Mouse (Mus musculus): ENCODE results near the gene Auts2. TPM values are rescaled to one million over a fixed set of nuclear protein-coding genes. Genes with fewer than 3 reads are reported as not detected.

Gene Auts2
- polyA plus RNA-seq, 1 experiment from 2014 or later = 24.7 TPM

- no peaks in the 10 kb centered on the region for H3K9me3 ChIP-seq
- H3K27me3 ChIP-seq (ENCODE audit: insufficient read depth, poor library complexity, severe bottlenecking) = 0 out of 2 replicates have a peak, but pooled peaks cover 4% of the 10 kb centered on the region
- H3K4me3 ChIP-seq = no peak overlapping the region
- 63% methylated on average over 3 of the region's 3 CpGs for WGBS
- no peak overlapping the region for H3K27ac ChIP-seq
- DNase-seq (ENCODE audit: low spot score) = no peak
- H3K36me3 ChIP-seq = no peaks in the 10 kb centered on the region
- H3K4me1 ChIP-seq = peaks cover 9% of the 10 kb centered on the region
Measured at GRCm38 (mm10) chr5:131783241-131783640, 759.9 kb downstream of the Auts2 start.

GRCm38 (mm10) chr5:131781063-131781462 is 762.1 kb downstream of the Auts2 start:
- Histone ChIP-seq H3K27ac (no peak overlapping the region), H3K9me3 (no peaks in the 10 kb centered on the region), H3K36me3 (no peaks in the 10 kb centered on the region), H3K27me3 (ENCODE audit: insufficient read depth, poor library complexity, severe bottlenecking) (0 out of 2 replicates have a peak, but pooled peaks cover 4% of the 10 kb centered on the region), H3K4me1 (peaks cover 9% of the 10 kb centered on the region), H3K4me3 (no peak overlapping the region)
- no peak for DNase-seq (ENCODE audit: low spot score)
- WGBS = 88% methylated on average over 14 of the region's 14 CpGs

DNA sequence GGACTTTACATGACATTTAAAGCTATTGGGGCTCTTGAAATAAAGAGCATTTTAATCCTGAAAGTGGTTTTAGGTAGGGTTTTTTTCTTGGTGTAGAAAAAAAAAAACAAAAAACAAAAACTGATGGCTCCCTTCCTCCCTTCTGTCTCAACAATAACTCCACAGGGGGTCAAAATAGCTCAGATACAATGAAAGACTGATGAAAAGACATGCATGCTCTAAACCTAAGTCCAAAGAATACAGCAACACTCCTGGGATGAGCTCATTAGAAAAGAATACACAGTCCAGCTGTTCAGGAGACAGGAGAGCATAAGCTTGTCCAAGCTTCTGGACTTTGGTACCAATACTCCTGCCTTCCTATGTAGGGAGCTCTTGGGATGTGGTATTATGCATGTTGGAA is 764.0 kb downstream of the Auts2 start:
- peaks cover 15% of the 10 kb centered on the region; the same call in 1 of the 2 replicates for H3K27me3 ChIP-seq (ENCODE audit: insufficient read depth, poor library complexity, severe bottlenecking)
- no peak for DNase-seq (ENCODE audit: low spot score)
- H3K4me1 ChIP-seq = peaks cover 9% of the 10 kb centered on the region
- no peak overlapping the region for H3K4me3 ChIP-seq
- H3K9me3 ChIP-seq = no peaks in the 10 kb centered on the region
- no peaks in the 10 kb centered on the region for H3K36me3 ChIP-seq
- no peak overlapping the region for H3K27ac ChIP-seq

GRCm38 (mm10) chr5:131775672-131776071 is 767.5 kb downstream of the Auts2 start:
- H3K27ac ChIP-seq = no peak overlapping the region

GRCm38 (mm10) chr5:131775222-131775621 is 767.9 kb downstream of the Auts2 start:
- H3K4me3 ChIP-seq = no peak overlapping the region
- H3K36me3 ChIP-seq = no peaks in the 10 kb centered on the region
- WGBS = 57% methylated on average over 12 of the region's 12 CpGs
- no peaks in the 10 kb centered on the region for H3K9me3 ChIP-seq
- H3K4me1 ChIP-seq = no peaks in the 10 kb centered on the region
- peaks cover 27% of the 10 kb centered on the region; the same call in 1 of the 2 replicates for H3K27me3 ChIP-seq (ENCODE audit: insufficient read depth, poor library complexity, severe bottlenecking)
- H3K27ac ChIP-seq = no peak overlapping the region
- DNase-seq (ENCODE audit: low spot score) = no peak

More at GRCm38 (mm10) chr5:131775672-131776071, 767.5 kb downstream of the Auts2 start:
- no peak for DNase-seq (ENCODE audit: low spot score)
- Histone ChIP-seq H3K4me3 (no peak overlapping the region), H3K9me3 (no peaks in the 10 kb centered on the region), H3K4me1 (no peaks in the 10 kb centered on the region), H3K36me3 (no peaks in the 10 kb centered on the region), H3K27me3 (ENCODE audit: insufficient read depth, poor library complexity, severe bottlenecking) (peaks cover 27% of the 10 kb centered on the region; the same call in 1 of the 2 replicates)
- WGBS = 79% methylated on average over 5 of the region's 5 CpGs

GRCm38 (mm10) chr5:131774792-131775191 is 768.4 kb downstream of the Auts2 start:
- H3K9me3 ChIP-seq = no peaks in the 10 kb centered on the region
- WGBS = 82% methylated on average over 6 of the region's 6 CpGs
- H3K27me3 ChIP-seq (ENCODE audit: insufficient read depth, poor library complexity, severe bottlenecking) = peaks cover 27% of the 10 kb centered on the region; the same call in 1 of the 2 replicates
- H3K4me1 ChIP-seq = peaks cover 4% of the 10 kb centered on the region
- no peak for DNase-seq (ENCODE audit: low spot score)
- no peaks in the 10 kb centered on the region for H3K36me3 ChIP-seq
- no peak overlapping the region for H3K4me3 ChIP-seq
- no peak overlapping the region for H3K27ac ChIP-seq

GRCm38 (mm10) chr5:131772616-131773015 is 770.5 kb downstream of the Auts2 start:
- Histone ChIP-seq H3K27ac (no peak overlapping the region), H3K4me3 (no peak overlapping the region), H3K36me3 (no peaks in the 10 kb centered on the region), H3K9me3 (no peaks in the 10 kb centered on the region), H3K4me1 (peaks cover 19% of the 10 kb centered on the region), H3K27me3 (ENCODE audit: insufficient read depth, poor library complexity, severe bottlenecking) (peaks cover 35% of the 10 kb centered on the region)
- 94% methylated on average over 1 of the region's 1 CpGs for WGBS
- no peak for DNase-seq (ENCODE audit: low spot score)

DNA sequence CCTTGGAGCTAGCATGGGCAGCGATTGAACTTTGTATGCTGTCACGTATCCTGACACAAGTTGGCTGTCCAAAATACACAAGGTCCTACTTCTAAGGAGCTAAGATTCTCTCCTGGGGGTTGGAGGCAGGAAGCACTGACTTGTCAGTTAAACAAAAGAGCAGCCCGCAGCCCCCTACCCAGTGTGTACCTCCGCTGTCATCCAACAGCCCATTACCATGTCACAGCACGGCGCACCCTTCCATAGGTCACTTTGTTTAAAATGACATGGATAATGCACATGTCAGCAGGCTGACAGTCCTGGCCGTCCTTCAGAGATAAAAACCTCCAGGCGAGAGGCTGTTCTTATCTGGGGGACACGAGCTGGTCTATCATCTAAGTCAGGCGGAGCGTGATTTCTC is 773.9 kb downstream of the Auts2 start:
- peaks cover 19% of the 10 kb centered on the region for H3K4me1 ChIP-seq
- peak overlapping the region; percentile 30 for H3K4me3 ChIP-seq
- 14% methylated on average over 11 of the region's 11 CpGs for WGBS
- H3K27ac ChIP-seq = no peak overlapping the region
- H3K27me3 ChIP-seq (ENCODE audit: insufficient read depth, poor library complexity, severe bottlenecking) = peaks cover 43% of the 10 kb centered on the region
- H3K36me3 ChIP-seq = no peaks in the 10 kb centered on the region
- H3K9me3 ChIP-seq = no peaks in the 10 kb centered on the region
- no peak for DNase-seq (ENCODE audit: low spot score)

DNA sequence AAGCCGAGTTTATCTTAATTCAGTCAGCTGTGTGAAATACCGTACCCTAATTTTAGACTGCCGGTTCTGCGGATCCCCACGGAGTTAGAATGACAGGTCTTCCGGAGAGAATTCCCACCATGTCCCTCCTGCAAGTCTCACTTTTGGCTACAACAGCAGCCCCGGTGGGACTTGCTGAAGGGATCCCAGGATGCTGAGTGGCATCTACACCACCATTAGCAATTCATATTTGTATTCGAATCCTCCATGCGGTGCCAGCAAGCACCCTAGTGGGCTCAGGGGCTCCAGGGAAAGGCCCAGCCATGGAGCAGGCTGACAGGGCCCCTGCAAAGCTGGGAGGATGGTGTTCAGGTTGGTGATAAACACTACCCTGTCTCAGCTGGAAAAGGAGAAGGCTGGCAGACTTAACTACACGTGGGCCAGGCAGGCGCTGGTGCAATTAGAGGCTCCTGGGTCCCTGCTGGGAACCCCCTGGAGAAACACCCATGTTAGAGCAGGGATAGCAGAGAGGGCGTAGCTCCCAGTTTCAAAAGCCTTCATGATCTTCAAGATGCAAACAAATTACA is 775.4 kb downstream of the Auts2 start:
- no peak for DNase-seq (ENCODE audit: low spot score)
- no peaks in the 10 kb centered on the region for H3K9me3 ChIP-seq
- 49% methylated on average over 12 of the region's 12 CpGs for WGBS
- no peaks in the 10 kb centered on the region for H3K36me3 ChIP-seq
- peaks cover 39% of the 10 kb centered on the region for H3K27me3 ChIP-seq (ENCODE audit: insufficient read depth, poor library complexity, severe bottlenecking)
- H3K4me3 ChIP-seq = no peak overlapping the region
- no peak overlapping the region for H3K27ac ChIP-seq
- peaks cover 19% of the 10 kb centered on the region for H3K4me1 ChIP-seq

- WGBS = 76% methylated on average over 9 of the region's 9 CpGs
Measured at GRCm38 (mm10) chr5:131767176-131767575, 776.0 kb downstream of the Auts2 start.

DNA sequence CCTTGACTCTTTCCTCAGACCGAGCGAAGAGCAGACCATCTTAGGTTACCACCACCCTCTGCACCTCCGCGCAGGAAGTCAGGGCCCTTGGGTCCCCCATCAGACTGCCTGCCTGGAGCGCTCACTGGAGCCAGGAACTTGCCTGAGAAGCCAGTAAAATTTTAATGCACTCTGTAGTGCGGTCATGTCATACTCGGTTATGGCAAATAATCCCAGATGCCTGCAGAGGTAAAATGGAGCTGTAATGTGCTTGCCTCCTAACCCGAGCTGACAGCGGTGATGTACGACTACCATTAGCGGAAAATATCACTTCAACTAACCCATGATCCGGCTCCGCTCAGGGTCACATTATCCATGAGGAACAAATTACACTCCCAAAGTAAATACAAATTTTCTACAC is 783.7 kb downstream of the Auts2 start:
- Histone ChIP-seq H3K9me3 (no peaks in the 10 kb centered on the region), H3K27ac (no peak overlapping the region), H3K27me3 (ENCODE audit: insufficient read depth, poor library complexity, severe bottlenecking) (no peaks in the 10 kb centered on the region), H3K4me1 (no peaks in the 10 kb centered on the region), H3K36me3 (no peaks in the 10 kb centered on the region), H3K4me3 (no peak overlapping the region)
- DNase-seq (ENCODE audit: low spot score) = no peak
- 83% methylated on average over 13 of the region's 13 CpGs for WGBS

More at GRCm38 (mm10) chr5:131767176-131767575, 776.0 kb downstream of the Auts2 start:
- H3K27ac ChIP-seq = no peak overlapping the region
- DNase-seq (ENCODE audit: low spot score) = no peak
- peaks cover 34% of the 10 kb centered on the region for H3K27me3 ChIP-seq (ENCODE audit: insufficient read depth, poor library complexity, severe bottlenecking)
- H3K36me3 ChIP-seq = no peaks in the 10 kb centered on the region
- H3K9me3 ChIP-seq = no peaks in the 10 kb centered on the region
- H3K4me1 ChIP-seq = peaks cover 19% of the 10 kb centered on the region
- H3K4me3 ChIP-seq = no peak overlapping the region

DNA sequence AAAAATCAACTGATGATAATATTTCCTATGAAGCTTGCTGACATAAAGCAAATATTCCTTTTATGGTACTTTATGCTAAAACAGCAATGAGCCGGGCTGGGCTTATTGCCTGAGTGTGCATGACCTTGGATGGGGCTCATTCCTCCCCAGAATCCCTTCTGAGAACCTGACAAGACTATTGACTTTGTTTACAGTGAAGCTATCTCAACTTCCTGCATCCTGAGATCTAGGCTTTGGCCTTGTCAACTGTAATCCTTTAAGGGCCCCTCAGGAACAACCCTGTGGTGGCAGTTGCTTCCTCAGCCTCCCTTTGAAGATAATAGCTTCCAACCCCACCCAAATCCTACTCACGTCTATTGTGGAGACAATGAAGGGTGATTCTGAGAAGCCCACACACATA is 792.8 kb downstream of the Auts2 start:
- 48% methylated on average over 2 of the region's 2 CpGs for WGBS
- no peak for DNase-seq (ENCODE audit: low spot score)
- Histone ChIP-seq H3K27me3 (ENCODE audit: insufficient read depth, poor library complexity, severe bottlenecking) (0 out of 2 replicates have a peak, but pooled peaks cover 10% of the 10 kb centered on the region), H3K36me3 (no peaks in the 10 kb centered on the region), H3K9me3 (no peaks in the 10 kb centered on the region), H3K4me1 (peaks cover 13% of the 10 kb centered on the region), H3K4me3 (no peak overlapping the region), H3K27ac (no peak overlapping the region)

DNA sequence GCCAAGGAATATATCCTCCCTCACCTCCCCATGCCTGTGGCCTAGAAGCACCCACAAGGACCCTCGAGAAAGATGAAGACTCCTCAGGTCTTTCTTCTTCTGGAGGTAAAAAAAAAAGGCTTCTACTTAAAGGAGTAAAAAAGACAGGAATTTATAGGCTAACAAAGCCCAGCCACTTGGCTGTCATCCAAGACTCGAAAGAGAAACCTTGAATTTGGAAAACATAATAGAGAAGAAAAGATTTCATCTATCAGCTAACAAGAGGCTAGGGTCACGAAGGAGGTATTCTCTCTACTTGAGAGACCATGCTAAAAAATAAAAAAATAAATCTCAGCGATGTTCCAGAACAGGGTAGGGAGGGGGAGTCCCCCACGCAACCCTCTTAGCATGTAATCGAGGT is 793.9 kb downstream of the Auts2 start:
- peaks cover 13% of the 10 kb centered on the region for H3K4me1 ChIP-seq
- H3K36me3 ChIP-seq = no peaks in the 10 kb centered on the region
- no peak for DNase-seq (ENCODE audit: low spot score)
- H3K27me3 ChIP-seq (ENCODE audit: insufficient read depth, poor library complexity, severe bottlenecking) = 0 out of 2 replicates have a peak, but pooled peaks cover 10% of the 10 kb centered on the region
- WGBS = 62% methylated on average over 6 of the region's 6 CpGs
- H3K4me3 ChIP-seq = no peak overlapping the region
- no peak overlapping the region for H3K27ac ChIP-seq
- no peaks in the 10 kb centered on the region for H3K9me3 ChIP-seq

DNA sequence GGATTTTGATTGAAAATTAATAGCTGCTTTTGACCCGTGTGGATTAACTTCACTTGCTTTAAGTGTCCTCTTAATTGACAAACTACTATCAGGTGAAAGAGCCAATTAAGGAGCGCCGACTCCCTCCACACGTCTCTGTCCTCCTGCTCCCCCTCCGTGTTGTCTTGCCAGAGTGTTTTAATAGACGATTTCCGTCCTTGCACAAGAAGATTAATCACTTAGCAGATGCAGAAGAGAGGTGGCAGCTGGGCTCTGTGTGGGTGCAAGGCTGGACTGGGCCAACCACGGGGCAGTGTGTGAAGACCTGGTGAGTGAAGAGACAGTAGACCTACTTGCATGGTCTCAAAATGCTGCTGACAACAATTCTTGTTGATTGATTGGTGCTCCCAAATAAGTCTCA is 800.1 kb downstream of the Auts2 start:
- WGBS = 68% methylated on average over 8 of the region's 8 CpGs
- Histone ChIP-seq H3K9me3 (no peaks in the 10 kb centered on the region), H3K4me1 (0 out of 2 replicates have a peak, but pooled peaks cover 4% of the 10 kb centered on the region), H3K27ac (no peak overlapping the region), H3K36me3 (no peaks in the 10 kb centered on the region), H3K4me3 (no peak overlapping the region), H3K27me3 (ENCODE audit: insufficient read depth, poor library complexity, severe bottlenecking) (0 out of 2 replicates have a peak, but pooled peaks cover 9% of the 10 kb centered on the region)
- DNase-seq (ENCODE audit: low spot score) = no peak
